Mouse (Mus musculus) liver, adult (tissue): ENCODE results near the gene Meiob.

Experiments used
- GATA4 ChIP-seq: IDR thresholded peaks from 2 replicates; pipeline ENCODE4 v1.6.1; 2014; ENCODE audit warnings: mild to moderate bottlenecking, low read length; ENCODE audit not compliant: insufficient replicate concordance

Meiob gene

GRCm38 (mm10) chr17:24850065-24850772 is 46.1 kb downstream of the Meiob start, which contains the start of gene Fahd1:
Gene Fahd1 (minus strand): TSS chr17:24850364.
- peak; percentile 63; the same call in 1 of the 2 replicates for TF ChIP-seq GATA4

- TF ChIP-seq GATA4 = no peak
Measured at GRCm38 (mm10) chr17:24850773-24851127, 46.7 kb downstream of the Meiob start.

DNA sequence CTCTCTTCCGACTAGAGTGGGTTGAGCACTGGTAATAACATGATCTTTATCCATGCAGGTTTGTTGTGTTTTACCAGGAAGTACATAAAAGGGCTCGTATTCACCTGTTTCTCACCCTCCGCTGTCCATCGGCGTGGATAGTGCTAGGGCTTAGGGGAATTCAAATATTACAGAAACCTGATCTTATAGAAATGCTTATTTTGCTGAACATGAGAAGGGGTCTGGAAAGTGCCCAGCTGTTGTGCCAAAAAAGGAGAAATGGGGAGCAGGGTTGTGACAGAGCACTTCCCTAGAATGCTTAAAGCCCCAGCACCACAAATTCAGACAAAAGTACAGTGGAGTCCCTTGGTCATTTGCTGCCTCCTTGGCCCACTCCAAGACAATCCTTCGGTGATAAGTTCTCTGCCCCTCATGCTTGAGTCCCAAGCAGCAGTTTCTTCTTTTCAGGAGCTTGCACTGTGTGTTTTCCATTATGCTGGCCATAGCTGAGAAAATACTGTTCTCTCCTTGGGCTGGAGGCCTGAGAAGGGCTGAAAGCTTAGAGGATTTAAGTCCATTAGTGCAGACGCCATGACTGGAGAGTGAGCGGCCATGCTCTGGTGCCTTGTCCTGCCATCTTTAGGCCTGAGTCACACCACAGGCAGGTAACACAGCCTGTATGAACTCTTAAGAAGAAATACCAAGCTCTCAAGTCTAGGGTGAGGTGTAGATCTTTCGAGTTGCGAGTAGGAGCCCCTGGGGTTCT is 47.5 kb downstream of the Meiob start:
- TF ChIP-seq GATA4 = no peak

DNA sequence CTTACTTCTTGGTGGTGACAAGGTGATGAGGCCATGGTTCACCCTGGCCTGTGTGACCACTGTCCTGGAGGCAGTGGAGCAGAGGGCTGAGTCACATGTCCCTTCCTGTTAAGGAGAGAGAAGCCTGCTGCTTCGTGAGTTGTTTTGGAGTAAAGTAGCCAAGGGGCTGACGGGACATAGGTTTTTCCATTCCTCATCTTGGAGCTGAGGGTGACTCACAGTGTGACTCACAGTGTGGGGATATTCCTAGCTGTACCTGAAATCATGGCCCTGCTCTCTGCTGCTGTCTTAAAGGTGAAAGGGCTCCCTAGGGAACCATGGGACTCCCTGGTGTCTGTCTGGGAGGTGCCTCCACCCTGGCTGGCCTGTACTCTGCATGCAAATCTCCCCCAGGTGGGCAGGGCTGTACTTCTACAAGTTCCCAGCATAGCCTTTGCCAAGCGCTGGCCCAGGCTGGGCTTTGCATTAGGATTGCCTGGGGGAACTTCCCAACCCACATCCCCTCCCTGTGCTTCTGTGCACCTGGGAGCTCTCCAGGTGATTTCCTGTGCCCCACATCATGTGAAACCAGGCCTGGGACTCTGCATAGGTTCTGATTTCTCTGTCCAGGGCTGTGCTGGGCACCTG is 51.9 kb downstream of the Meiob start:
- TF ChIP-seq GATA4 = no peak

GRCm38 (mm10) chr17:24856589-24856988 is 52.5 kb downstream of the Meiob start:
- no peak for TF ChIP-seq GATA4

- no peak for TF ChIP-seq GATA4
Measured at GRCm38 (mm10) chr17:24857831-24858470, 53.9 kb downstream of the Meiob start.

- no peak for TF ChIP-seq GATA4
Measured at GRCm38 (mm10) chr17:24858967-24859366, 54.9 kb downstream of the Meiob start.

- no peak for TF ChIP-seq GATA4
Measured at GRCm38 (mm10) chr17:24860076-24860475, 56.0 kb downstream of the Meiob start.

GRCm38 (mm10) chr17:24861785-24862184 is 57.7 kb downstream of the Meiob start:
- no peak for TF ChIP-seq GATA4

GRCm38 (mm10) chr17:24865776-24866175 is 61.7 kb downstream of the Meiob start, which contains the start of gene Igfals:
Gene Igfals (plus strand): TSS chr17:24865997.
- TF ChIP-seq GATA4 = no peak

DNA sequence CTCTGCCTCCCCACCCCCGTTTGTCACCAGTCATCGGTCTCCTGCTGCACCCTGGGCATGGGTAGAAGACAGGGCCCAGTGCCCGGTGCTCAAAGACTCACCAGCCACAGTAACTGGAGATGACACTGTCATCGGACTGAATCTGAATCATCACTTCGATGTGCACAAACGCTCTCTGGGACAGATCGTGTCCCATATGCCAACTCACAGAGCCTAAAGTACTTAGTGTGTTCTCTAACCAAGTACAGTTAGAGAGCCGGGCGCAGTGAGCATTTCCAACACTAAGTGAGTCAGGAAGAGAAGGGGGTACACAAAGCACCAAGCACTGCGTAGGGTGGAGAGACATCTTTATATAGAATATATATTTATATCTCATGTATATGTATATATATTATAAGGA is 63.8 kb downstream of the Meiob start:
- TF ChIP-seq GATA4 = no peak

DNA sequence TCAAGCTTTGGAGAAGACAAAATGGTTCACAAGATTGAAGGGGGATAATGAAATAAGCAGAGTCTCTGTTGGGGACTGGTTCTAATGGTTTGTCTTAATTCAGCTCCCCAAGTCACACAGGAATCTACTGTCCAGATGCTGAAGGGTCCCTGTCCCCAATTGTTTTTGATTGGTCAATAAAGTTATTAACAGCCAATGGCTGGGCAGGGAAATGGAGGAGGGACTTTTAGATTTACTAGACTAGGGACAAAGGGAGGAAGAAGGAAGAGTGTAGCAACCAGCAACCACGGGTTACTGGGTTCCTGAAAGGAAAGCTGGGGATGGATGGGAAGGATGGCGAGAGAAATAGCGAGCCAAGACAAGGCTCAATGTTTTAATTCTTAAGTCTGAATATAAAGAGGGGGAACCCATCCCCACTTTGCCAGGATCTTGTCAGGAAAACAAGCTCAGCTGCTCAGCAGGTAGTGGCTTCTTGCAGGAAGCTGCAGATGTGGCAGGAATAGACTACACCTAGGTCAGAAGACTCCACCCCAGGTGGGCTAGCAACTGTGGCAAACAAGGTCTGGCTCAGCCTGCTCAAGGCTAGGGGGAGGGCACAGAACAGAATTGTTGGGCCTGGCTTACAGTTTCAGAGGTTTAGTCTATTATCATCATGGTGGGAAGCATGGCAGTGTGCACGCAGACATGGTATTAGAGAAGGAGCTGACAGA is 69.8 kb downstream of the Meiob start:
- no peak for TF ChIP-seq GATA4

DNA sequence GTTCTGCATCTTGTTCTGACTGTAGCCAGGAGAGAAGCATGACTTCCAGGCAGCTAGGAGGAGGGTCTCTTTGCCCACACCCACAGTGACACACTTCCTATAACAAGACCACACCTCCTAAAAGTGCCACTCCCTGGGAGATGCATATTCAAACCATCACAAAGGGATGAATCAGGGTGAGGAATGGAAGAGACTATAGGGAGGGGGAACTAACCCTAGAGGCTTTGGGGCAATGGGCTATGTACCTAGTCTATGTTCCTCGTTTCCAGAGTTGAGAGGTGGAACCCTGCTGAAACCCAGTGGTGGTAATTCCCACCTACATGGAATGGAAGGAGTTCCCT is 70.3 kb downstream of the Meiob start:
- no peak for TF ChIP-seq GATA4

DNA sequence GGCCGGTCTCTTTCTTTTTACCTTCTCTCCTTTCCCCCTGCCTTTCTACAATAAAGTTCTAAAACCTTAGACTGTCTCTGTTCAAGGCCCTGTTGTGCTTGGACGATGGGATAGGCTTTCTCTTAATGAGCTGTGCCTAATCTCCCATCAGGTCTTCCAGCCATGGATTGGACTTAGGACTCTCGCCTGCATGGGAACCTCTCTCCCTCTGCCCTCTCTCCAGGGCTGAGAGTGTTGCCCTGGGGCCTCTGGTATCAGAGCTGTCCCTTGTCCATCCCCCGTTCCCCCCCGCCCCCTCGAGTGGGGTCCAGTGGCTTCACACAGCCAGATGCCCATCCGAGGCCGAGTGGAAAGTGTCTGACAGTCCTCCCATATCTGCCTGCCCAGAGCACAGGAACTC is 70.9 kb downstream of the Meiob start:
- TF ChIP-seq GATA4 = no peak
